Mouse (Mus musculus) ES-Bruce4 (cell line): Measurements from ENCODE around the gene Marc2.

Source experiments
- CTCF ChIP-seq: IDR thresholded peaks from one replicate; pipeline ENCODE4 v1.8.1; 2011; ENCODE audit warnings: low read depth, low read length
- POLR2A ChIP-seq: IDR thresholded peaks from one replicate; pipeline ENCODE4 v1.8.1; 2011; ENCODE audit warnings: low read length; ENCODE audit not compliant: insufficient read depth

- TF ChIP-seq CTCF (no peak), POLR2A (no peak)
Observed at GRCm38 (mm10) chr1:184877306-184877705, 31.1 kb upstream of the Marc2 start.
